Mouse (Mus musculus): ENCODE data around the gene Wrap73.

DNA sequence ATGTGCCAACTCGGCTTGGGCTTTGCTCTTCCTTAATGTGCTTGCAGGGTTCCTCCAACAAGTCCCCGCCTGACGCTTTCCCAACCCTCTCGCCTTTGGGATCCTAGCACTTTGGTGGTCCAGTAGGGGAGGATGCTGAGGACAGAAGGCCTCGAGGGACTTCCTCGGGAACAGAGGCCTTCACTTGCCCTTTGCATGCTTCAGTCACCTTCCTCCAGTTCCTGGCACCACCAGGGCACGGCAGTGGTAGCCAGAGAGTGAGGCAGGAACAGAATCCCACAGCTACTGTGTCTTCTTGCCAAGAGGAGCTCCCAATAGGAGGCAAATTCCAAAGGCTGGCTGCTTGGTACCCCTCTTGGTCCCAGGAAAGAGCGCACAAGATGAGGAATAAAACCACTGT is 38.8 kb upstream of the Wrap73 start:
- TF ChIP-seq CTCF (IDR thresholded peaks at IDR 0.05; ENCODE audit: borderline replicate concordance, insufficient read depth, low read length) (no peak), POLR2A (IDR thresholded peaks at IDR 0.05; ENCODE audit: low read depth, low read length) (no peak)
